Mouse (Mus musculus): ENCODE measurements around the gene Gm11554. TPM values are rescaled to one million over a fixed set of nuclear protein-coding genes. Genes with fewer than 3 reads are reported as not detected.
"Not testable (repeated sequence)": the region's sequence is repeated elsewhere in the genome, so short reads cannot be mapped to it uniquely, and the experiment has no call there.

Gm11554 gene
- total and polyA plus RNA-seq, 3 experiments = not detected

GRCm38 (mm10) chr11:99809792-99810191, 5.5 kb upstream of the Gm11554 start, which contains the start of gene Krtap4-13:
Krtap4-13 (minus strand) TSS chr11:99809892.
- H3K9me3 ChIP-seq (replicated peaks; ENCODE audit: low read length); H3K4me3 ChIP-seq (replicated peaks in 1 of 3; ENCODE audit: low read depth in 2 of 3, low read length in 2 of 3, poor library complexity in 1 of 3); DNase-seq (ENCODE audit: extremely low read depth); H3K9ac ChIP-seq (ENCODE audit: insufficient read depth, low read depth); H3K4me2 ChIP-seq (ENCODE audit: insufficient read depth, low read depth, poor library complexity, severe bottlenecking); H3K4me1 ChIP-seq (ENCODE audit: control insufficient read depth in 1 of 2, insufficient read depth in 2 of 2); dilution Hi-C loops (cut with MboI; ENCODE audit: extremely low pct_ligation_motif_present, extremely low pct_unique_long_range_greater_than_20kb, low sequenced_read_pairs); H3K36me3 ChIP-seq (replicated peaks in 1 of 2; ENCODE audit: control insufficient read depth in 1 of 2, insufficient read depth in 1 of 2, low read length in 1 of 2); H3K27ac ChIP-seq (ENCODE audit: insufficient read depth, low read depth); H3K79me2 ChIP-seq (replicated peaks; ENCODE audit: control insufficient read depth, extremely low read depth, insufficient read depth, poor library complexity, severe bottlenecking); in situ Hi-C loops (cut with MboI; ENCODE audit: low pct_ligation_motif_present, low pct_unique_long_range_greater_than_20kb, low sequenced_read_pairs): not testable (repeated sequence)
- H3K27me3 ChIP-seq (replicated peaks) = peaks cover 39% of the 10 kb centered on the region

- in situ Hi-C loops (cut with MboI; ENCODE audit: low pct_ligation_motif_present, low pct_unique_long_range_greater_than_20kb, low sequenced_read_pairs); dilution Hi-C loops (cut with MboI; ENCODE audit: extremely low pct_ligation_motif_present, extremely low pct_unique_long_range_greater_than_20kb, low sequenced_read_pairs); H3K79me2 ChIP-seq (replicated peaks; ENCODE audit: control insufficient read depth, extremely low read depth, insufficient read depth, poor library complexity, severe bottlenecking); H3K9me3 ChIP-seq (replicated peaks; ENCODE audit: low read length); H3K27ac ChIP-seq (ENCODE audit: insufficient read depth, low read depth); H3K4me2 ChIP-seq (ENCODE audit: insufficient read depth, low read depth, poor library complexity, severe bottlenecking); H3K4me3 ChIP-seq (replicated peaks in 1 of 3; ENCODE audit: low read depth in 2 of 3, low read length in 2 of 3, poor library complexity in 1 of 3); DNase-seq (ENCODE audit: extremely low read depth); H3K9ac ChIP-seq (ENCODE audit: insufficient read depth, low read depth); H3K36me3 ChIP-seq (replicated peaks in 1 of 2; ENCODE audit: control insufficient read depth in 1 of 2, insufficient read depth in 1 of 2, low read length in 1 of 2); H3K4me1 ChIP-seq (ENCODE audit: control insufficient read depth in 1 of 2, insufficient read depth in 2 of 2): not testable (repeated sequence)
- peaks cover 21% of the 10 kb centered on the region for H3K27me3 ChIP-seq (replicated peaks)
These were observed 5.4 kb downstream of the Gm11554 start, which contains the start of gene Gm11569 for GRCm38 (mm10) chr11:99798832-99799231. Gm11569 (minus strand) TSS chr11:99798932.

GRCm38 (mm10) chr11:99793367-99793766, 10.9 kb downstream of the Gm11554 start, which contains the start of gene Gm11596:
Gm11596 (minus strand) TSS chr11:99793467.
- TF ChIP-seq UBTF (IDR thresholded peaks at IDR 0.05; ENCODE audit: low read depth, low read length) = no peak
- no peak for TF ChIP-seq MYC (IDR thresholded peaks at IDR 0.05; ENCODE audit: low read depth, low read length)
- TF ChIP-seq NRF1 (IDR thresholded peaks at IDR 0.05; ENCODE audit: low read depth, low read length) = no peak
- TF ChIP-seq RAD21 (IDR thresholded peaks at IDR 0.05; ENCODE audit: low read depth, low read length) = no peak
- no peak for TF ChIP-seq JUND (conservative IDR thresholded peaks at IDR 0.05; ENCODE audit: low read depth, low read length)
- TF ChIP-seq USF1 (IDR thresholded peaks at IDR 0.05; ENCODE audit: low read depth, low read length) = no peak
- TF ChIP-seq TCF12 (IDR thresholded peaks at IDR 0.05; ENCODE audit: low read depth, low read length) = no peak
- no peak for TF ChIP-seq BHLHE40 (IDR thresholded peaks at IDR 0.05; ENCODE audit: low read depth, low read length)
- no peak for TF ChIP-seq MAX (IDR thresholded peaks at IDR 0.05; ENCODE audit: low read length)
- TF ChIP-seq POLR2A (IDR thresholded peaks at IDR 0.05; ENCODE audit: low read depth, low read length) = no peak
- no peak for TF ChIP-seq ZC3H11A (IDR thresholded peaks at IDR 0.05; ENCODE audit: low read depth, low read length)
- no peak for TF ChIP-seq CTCF (conservative IDR thresholded peaks at IDR 0.05 in 1 of 2, IDR thresholded peaks at IDR 0.05 in 1 of 2; ENCODE audit: low read depth in 2 of 2, low read length in 2 of 2)
- TF ChIP-seq GABPA (IDR thresholded peaks at IDR 0.05; ENCODE audit: insufficient replicate concordance, low read depth, low read length) = no peak
- TF ChIP-seq EP300 (IDR thresholded peaks at IDR 0.05; ENCODE audit: low read length) = no peak
- TF ChIP-seq ZNF384 (IDR thresholded peaks at IDR 0.05; ENCODE audit: low read depth, low read length) = no peak
- no peak for TF ChIP-seq CHD2 (IDR thresholded peaks at IDR 0.05; ENCODE audit: low read length)
- H3K9ac ChIP-seq (ENCODE audit: insufficient read depth, low read depth) = no peak within 1 kb of the TSS
- dilution Hi-C loops (cut with MboI; ENCODE audit: extremely low pct_ligation_motif_present, extremely low pct_unique_long_range_greater_than_20kb, low sequenced_read_pairs) = no loop called here
- peaks cover 57% of the 10 kb centered on the region for H3K27me3 ChIP-seq (replicated peaks)
- no peak within 1 kb of the TSS for H3K4me2 ChIP-seq (ENCODE audit: insufficient read depth, low read depth, poor library complexity, severe bottlenecking)
- H3K79me2 ChIP-seq (replicated peaks; ENCODE audit: control insufficient read depth, extremely low read depth, insufficient read depth, poor library complexity, severe bottlenecking) = no peaks in the 10 kb centered on the region
- H3K27ac ChIP-seq (ENCODE audit: insufficient read depth, low read depth) = no peak within 1 kb of the TSS
- H3K36me3 ChIP-seq (replicated peaks in 1 of 2; ENCODE audit: control insufficient read depth in 1 of 2, insufficient read depth in 1 of 2, low read length in 1 of 2) = no peaks in the 10 kb centered on the region
- in situ Hi-C loops (cut with MboI; ENCODE audit: low pct_ligation_motif_present, low pct_unique_long_range_greater_than_20kb, low sequenced_read_pairs) = no loop called here
- no peaks in the 10 kb centered on the region for H3K4me1 ChIP-seq (ENCODE audit: control insufficient read depth in 1 of 2, insufficient read depth in 2 of 2)
- no peak for DNase-seq (ENCODE audit: extremely low read depth)
- no peak within 1 kb of the TSS for H3K4me3 ChIP-seq (replicated peaks in 1 of 3; ENCODE audit: low read depth in 2 of 3, low read length in 2 of 3, poor library complexity in 1 of 3)
- no peaks in the 10 kb centered on the region for H3K9me3 ChIP-seq (replicated peaks; ENCODE audit: low read length)

- H3K9ac ChIP-seq (ENCODE audit: insufficient read depth, low read depth); H3K4me1 ChIP-seq (ENCODE audit: control insufficient read depth in 1 of 2, insufficient read depth in 2 of 2); dilution Hi-C loops (cut with MboI; ENCODE audit: extremely low pct_ligation_motif_present, extremely low pct_unique_long_range_greater_than_20kb, low sequenced_read_pairs); H3K4me2 ChIP-seq (ENCODE audit: insufficient read depth, low read depth, poor library complexity, severe bottlenecking); in situ Hi-C loops (cut with MboI; ENCODE audit: low pct_ligation_motif_present, low pct_unique_long_range_greater_than_20kb, low sequenced_read_pairs); H3K36me3 ChIP-seq (replicated peaks in 1 of 2; ENCODE audit: control insufficient read depth in 1 of 2, insufficient read depth in 1 of 2, low read length in 1 of 2); H3K27ac ChIP-seq (ENCODE audit: insufficient read depth, low read depth); H3K79me2 ChIP-seq (replicated peaks; ENCODE audit: control insufficient read depth, extremely low read depth, insufficient read depth, poor library complexity, severe bottlenecking); DNase-seq (ENCODE audit: extremely low read depth); H3K9me3 ChIP-seq (replicated peaks; ENCODE audit: low read length); H3K4me3 ChIP-seq (replicated peaks in 1 of 3; ENCODE audit: low read depth in 2 of 3, low read length in 2 of 3, poor library complexity in 1 of 3): not testable (repeated sequence)
- peaks cover 63% of the 10 kb centered on the region for H3K27me3 ChIP-seq (replicated peaks)
These were observed 19.3 kb downstream of the Gm11554 start, which contains the start of gene Krtap4-9 for GRCm38 (mm10) chr11:99784900-99785299. Krtap4-9 (plus strand) TSS chr11:99785200.
